Mouse (Mus musculus) fibroblast of lung, adult 2 months (primary cell): Measurements from ENCODE around the gene Alg6.

Experiments
- DNase-seq: peaks from one replicate; pipeline ENCODE4 v3.0.0-alpha.2; 2011; ENCODE audit warnings: low read depth

The Alg6 gene

DNA sequence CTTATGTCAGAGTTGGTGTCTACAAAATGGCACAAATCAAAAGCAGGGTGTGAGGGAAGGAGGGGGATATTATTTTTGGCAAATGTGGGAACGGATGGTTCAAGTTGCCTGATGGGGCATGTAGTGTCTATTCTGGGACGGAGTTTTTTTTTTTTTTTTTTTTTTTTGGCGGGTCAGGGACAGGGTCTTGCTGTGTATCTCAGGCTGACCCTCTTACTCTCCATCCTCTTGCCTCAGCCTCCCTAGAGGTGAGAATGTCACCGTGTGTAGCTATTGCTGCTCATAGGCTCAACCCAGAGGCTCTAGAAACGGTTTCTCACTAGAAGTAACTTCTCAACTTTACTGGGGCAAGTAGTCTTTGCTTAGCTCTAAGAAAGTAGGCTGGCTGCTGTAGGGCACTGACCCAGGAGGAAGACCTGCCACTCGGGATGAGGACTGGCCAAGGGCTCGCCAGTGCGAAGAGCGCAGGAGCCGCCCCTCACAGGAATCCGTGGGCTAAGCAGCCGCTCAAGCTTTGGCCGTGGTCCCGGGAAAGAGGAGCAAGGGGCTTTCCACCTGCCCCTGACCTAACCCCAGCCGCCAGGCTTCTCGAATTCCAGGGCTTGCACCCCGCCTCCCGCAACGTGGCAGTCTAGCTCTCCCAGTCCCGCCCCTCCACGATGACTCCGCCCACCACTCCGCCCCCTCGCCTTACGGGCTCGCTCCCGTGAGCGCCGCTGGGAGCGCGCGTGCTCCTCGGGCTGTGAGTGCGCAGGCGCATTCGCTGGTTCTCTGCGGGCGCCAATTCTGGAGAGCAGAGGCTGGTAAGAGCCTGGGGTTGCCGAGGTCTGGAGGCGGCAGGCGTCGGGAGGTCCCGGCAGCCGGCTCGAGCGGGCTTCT, at the start of gene Alg6:
Gene Alg6, plus strand, starts transcription at position 761 of the 879 bp plus-strand sequence.
- peak; percentile 83 for DNase-seq

- no peak for DNase-seq
These were observed 45.1 kb upstream of the Alg6 start for GRCm38 (mm10) chr4:99670203-99670851.

DNA sequence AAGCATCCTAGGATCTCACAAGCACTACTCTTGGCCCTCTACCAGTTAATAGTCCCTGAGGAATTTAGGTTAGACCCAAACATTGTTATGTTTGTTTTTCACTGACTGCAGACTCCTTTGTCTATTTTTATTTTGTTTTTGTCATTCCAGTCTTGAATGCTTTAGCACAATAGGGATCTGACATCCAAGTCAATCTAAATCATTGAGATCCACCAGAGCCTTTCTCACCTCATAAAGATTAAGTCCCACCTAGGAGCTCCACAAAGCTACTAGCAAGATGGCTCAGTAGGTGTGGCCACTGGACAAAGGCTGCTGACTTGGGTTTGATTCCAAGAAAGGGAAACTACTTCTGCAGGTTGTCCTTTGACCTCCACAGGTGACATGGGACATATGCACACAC, 40.3 kb upstream of the Alg6 start:
- no peak for DNase-seq

GRCm38 (mm10) chr4:99683941-99684340, 31.5 kb upstream of the Alg6 start:
- no peak for DNase-seq

- DNase-seq, result no peak
These were observed 29.2 kb upstream of the Alg6 start for GRCm38 (mm10) chr4:99686308-99686707.

DNA sequence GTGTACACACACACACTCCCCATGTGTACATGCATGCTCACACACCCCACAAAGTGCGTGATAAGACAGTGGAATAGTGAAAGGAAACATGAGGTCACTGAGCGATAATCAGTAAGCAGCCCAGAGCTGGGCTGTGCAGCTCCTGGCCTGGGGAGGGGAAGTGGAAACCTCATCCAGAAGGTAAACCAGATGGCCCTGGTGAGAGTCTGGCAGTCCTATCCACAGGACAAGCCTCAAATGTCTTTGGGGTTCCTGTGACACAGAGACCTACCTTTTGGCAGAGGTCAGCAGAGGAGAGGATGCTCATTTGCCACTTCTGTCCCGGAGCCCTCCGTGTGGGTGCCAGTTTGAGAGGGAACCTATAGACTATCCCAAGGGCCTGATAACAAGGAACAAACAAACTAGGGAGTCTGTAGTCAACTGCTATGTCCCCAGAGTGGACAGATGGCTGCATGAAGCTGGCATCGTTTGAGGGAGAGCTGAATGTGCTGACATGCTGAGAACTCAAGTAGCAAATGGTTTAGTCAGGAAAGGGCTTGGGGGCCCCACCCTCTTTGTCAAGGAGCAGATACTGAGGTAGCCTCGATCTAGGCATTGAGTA, 2.8 kb upstream of the Alg6 start:
- DNase-seq, result no peak

- no peak for DNase-seq
These were observed 1.5 kb upstream of the Alg6 start for GRCm38 (mm10) chr4:99713971-99714370.

DNA sequence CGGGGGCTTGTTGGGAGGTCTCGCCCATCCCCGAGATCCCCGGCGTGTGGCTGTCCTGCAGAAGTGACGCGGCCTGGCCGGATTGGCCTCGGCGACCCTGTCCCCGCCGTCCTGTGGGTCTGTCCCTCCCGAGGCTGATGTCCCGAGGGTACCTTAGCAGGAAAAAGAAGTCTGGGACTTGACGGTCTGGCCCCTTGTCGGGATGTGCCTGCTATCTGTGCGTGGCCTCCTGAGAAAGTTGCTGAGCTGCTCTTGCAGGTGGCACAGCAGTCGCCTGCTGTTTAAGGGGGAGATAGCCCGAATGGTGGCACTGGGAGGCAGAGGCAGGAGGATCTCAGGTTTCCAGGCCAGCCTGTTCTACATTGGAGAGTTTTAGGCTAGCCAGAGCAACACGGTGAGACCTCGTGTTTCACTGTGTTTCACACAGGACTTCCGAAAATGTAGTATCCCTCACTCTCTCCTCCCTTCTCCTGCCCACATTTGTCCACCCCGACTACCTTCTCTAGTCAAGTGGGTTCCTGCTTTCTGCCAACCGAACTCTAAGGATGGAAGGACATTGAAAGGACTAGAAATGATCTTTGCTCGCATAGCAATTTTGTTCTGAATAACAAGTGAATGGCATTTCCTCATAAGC, 436 bp downstream of the Alg6 start:
- peak; percentile 0 for DNase-seq

DNA sequence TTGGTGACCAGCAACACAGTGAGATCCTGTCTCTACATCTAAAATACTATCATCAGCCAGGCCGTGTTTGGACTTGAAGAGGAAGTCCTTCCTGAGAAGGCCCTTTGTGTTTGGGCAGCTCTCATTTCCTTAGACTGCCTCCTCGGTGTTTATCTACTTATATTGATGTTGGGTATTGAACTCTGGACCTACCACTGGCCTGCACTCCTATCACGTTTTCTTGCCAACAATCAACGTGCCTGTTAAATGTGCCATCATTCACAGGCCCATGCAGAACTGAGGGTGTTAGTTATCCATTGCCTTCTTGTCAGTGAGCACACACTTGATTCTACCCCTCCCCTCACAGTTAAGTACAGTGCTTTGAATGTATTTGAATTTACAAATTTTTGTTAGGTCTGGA, 2.4 kb downstream of the Alg6 start:
- no peak for DNase-seq

DNA sequence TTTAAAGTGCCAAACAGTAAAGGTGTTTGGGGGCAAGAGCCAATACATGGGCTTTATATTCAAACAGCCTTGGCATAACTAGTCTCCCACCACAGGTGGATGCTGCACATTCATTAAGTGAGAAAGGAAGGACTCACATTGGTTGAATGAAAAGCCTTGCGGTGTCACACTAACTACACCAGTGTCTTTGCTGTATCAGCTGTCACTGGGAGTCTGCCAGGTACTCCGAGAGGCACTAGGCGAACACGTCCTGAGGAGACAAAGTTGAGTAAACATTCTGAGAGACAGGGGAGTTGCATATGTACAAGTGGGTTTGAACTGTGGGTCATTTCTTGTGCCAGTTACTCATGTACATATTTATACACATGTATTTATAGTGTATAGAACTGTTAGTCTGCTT, 8.9 kb downstream of the Alg6 start:
- DNase-seq, result no peak

GRCm38 (mm10) chr4:99725914-99726451, 10.5 kb downstream of the Alg6 start:
- DNase-seq, result no peak

DNA sequence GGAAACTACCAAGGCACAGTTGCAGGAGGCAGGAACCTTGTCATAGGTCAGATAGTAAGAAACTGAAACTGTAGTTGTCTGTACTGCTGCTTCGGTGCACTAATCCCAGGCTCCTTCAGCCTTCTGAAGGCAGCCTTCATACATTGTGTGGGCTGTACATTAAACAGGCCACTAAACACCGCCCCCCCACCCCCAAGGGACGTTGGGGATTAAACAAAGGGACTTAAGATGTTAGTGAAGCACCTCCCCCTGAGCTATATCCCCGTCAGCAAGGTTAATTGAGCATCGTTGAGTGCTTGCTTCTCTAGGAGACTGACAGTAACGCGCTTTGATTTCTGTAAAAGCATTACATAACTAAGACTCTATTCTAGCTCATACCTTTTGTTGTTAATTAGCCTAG, 24.4 kb downstream of the Alg6 start:
- DNase-seq, result no peak

DNA sequence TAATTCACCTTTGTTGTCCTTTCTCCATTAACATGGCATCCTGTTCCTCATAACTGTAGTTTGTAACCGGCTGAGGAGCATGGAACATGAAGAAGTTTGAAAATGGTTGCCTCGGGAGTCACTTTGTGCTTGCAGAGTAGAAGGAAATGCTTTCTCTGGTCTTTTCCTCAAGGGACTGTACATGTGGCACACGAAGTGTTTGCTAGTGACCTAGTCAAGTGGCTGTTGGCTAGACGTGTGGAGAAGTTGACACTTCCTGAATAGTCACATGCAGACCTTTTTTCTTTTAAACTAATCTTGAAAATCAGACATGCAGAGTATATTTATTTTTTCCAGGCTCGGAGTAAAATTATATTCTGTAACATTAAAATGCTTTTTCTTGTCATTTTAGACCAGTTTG, 37.0 kb downstream of the Alg6 start:
- DNase-seq, result no peak

DNA sequence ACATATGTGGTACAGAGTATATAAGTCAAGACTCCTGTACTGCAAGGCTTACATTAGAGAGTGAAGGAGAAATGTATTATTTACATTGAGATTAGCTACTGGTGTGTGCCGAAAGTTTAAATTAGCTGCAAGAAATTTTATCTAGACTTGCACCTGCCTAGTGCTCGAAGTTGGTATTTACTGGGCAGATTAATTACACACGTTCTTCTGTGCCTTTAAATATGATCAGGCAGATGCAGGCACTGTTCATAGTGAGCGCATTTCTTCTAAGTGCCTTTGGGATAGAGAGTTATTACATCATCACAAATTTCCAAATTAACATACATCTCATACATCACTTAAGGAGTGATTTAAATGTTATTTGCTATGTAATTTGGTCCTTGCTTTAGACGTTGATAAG, 50.8 kb downstream of the Alg6 start:
- no peak for DNase-seq

DNA sequence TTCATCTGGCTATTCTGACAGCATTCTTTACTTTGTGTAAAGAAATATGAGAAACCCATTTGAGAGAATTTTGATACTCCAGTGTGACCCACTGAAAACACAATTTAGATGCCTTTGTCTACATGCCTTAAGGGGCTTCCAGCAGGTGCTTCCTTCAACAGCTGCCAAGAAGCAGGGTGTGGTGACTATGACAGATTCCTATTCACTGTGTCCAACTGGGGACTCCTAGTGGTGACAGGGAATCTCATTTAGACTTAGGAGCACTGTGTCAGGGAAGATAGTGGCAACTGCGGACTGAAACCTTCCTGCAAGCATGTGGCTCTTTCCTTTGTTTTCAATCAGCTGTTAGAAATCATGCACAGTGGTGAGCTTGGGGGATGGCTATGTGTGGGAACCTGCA, 51.3 kb downstream of the Alg6 start:
- no peak for DNase-seq

- no peak for DNase-seq
These were observed 55.1 kb downstream of the Alg6 start for GRCm38 (mm10) chr4:99770555-99770954.

- DNase-seq, result no peak
These were observed 57.6 kb downstream of the Alg6 start for GRCm38 (mm10) chr4:99773041-99773440.

DNA sequence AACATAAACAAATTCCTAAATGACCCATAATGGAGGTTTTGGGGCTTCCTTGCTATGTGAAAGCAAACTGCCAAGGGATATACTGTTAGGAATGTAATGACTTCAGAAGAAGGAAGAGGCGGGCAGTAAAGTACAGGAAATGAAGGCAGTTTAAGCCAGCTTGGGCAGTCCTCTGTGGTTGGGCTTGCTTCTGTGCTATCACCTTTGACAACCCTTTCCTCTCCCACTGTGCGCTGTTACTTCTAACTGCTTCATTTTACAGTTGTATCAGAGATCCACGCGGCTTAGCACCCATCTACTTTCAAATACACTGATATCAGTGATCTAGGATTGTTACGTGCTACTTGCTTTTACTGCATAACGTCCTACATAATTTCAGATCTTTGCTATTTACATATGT, 76.9 kb downstream of the Alg6 start:
- DNase-seq, result no peak
